Mouse (Mus musculus) cerebellum, adult 18-20 months (tissue): ENCODE measurements at regions not wholly inside any gene's neighbourhood (a gene's known extent, or its start where the extent isn't known, plus 50 kb on each side); places are given as distances from the start of the nearest gene placed in this dataset.

Experiments used
- DNase-seq, 2 experiments: peaks; one replicate each; pipeline ENCODE4 v3.0.0; 2021

GRCm38 (mm10) chr5:119739386-119739785 lies 68.9 kb downstream of the Tbx3 start:
- no peak for DNase-seq

- peak; percentile 23 to 60 for DNase-seq
Measured at GRCm38 (mm10) chr5:119741116-119741515, 70.6 kb downstream of the Tbx3 start.

GRCm38 (mm10) chr5:119743733-119744132 lies 73.3 kb downstream of the Tbx3 start:
- DNase-seq, result no peak

GRCm38 (mm10) chr5:119747038-119747437 lies 76.6 kb downstream of the Tbx3 start:
- no peak for DNase-seq

GRCm38 (mm10) chr5:119748667-119749066 lies 78.2 kb downstream of the Tbx3 start:
- no peak for DNase-seq

GRCm38 (mm10) chr5:119749153-119749552 lies 78.7 kb downstream of the Tbx3 start:
- DNase-seq, result no peak

GRCm38 (mm10) chr5:119755782-119756181 lies 76.7 kb upstream of the Tbx5 start:
- no peak for DNase-seq

GRCm38 (mm10) chr5:119758880-119759279 lies 73.6 kb upstream of the Tbx5 start:
- no peak for DNase-seq

GRCm38 (mm10) chr5:119762102-119762501 lies 70.4 kb upstream of the Tbx5 start:
- DNase-seq, result no peak

GRCm38 (mm10) chr5:119763337-119763736 lies 69.1 kb upstream of the Tbx5 start:
- no peak for DNase-seq

GRCm38 (mm10) chr5:119766372-119766771 lies 66.1 kb upstream of the Tbx5 start:
- DNase-seq, result no peak

GRCm38 (mm10) chr5:119770951-119771350 lies 61.5 kb upstream of the Tbx5 start:
- DNase-seq, result no peak

- DNase-seq, result no peak
Measured at GRCm38 (mm10) chr5:119776106-119776887, 56.2 kb upstream of the Tbx5 start.

- DNase-seq, result no peak
Measured at GRCm38 (mm10) chr5:119777836-119778235, 54.6 kb upstream of the Tbx5 start.

- DNase-seq, result no peak
Measured at GRCm38 (mm10) chr5:119781375-119781774, 51.1 kb upstream of the Tbx5 start.
